Mouse (Mus musculus) ES-Bruce4 (cell line): ENCODE results near the gene Gtf2h2.

Source experiments
- CTCF ChIP-seq: IDR thresholded peaks from one replicate; pipeline ENCODE4 v1.8.1; 2011; ENCODE audit warnings: low read depth, low read length
- EP300 ChIP-seq: IDR thresholded peaks from 2 replicates; pipeline ENCODE4 v1.6.1; 2011; ENCODE audit warnings: low read depth, low read length; ENCODE audit not compliant: insufficient read depth

DNA sequence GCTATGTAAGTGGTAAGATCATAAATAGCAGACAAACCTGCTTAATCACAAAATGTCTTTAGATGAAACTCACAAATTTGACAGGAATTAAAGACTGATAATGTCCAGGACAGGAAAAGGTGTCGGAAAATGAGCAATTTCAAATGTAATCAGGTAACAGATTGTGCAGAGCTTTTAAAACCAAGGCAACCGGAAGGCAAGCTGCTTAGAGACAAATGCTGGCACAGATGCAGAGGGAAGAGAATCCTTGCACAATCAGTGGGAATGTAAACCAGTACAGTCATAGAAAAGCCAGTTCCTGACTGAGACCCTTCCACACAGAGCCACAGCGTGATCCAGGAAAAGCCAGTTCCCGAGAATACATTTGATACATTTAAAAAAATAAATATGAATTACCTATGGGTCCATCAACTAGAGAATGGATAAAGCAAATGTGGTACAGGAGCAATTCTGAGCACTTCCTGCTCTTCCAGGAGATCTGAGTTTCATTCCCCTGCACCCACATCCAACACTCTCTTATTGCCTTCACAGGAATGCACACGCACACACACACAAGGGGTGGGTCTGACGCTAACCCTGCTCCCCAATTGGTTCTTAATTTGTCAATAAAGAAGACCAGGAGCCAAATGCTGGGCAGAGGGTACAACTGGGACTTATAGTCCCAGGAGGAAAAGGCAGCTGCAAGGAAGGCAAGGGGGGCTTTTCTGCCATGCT lies 33.7 kb upstream of the Gtf2h2 start:
- no peak for TF ChIP-seq EP300
- TF ChIP-seq CTCF, result no peak
